Mouse (Mus musculus) liver, embryonic 14.5 days (tissue): ENCODE results near the gene Rnase2b. TPM values are rescaled to one million over a fixed set of nuclear protein-coding genes. Genes with fewer than 3 reads are reported as not detected.

Source experiments
- ATAC-seq: fragments of 200-750 bp; cut with Nextera tagmentation; 2 replicates; pipeline ENCODE4 v1.8.0; 2017; ENCODE audit warnings: moderate number of reproducible peaks, mild to moderate bottlenecking, moderate library complexity; ENCODE audit not compliant: insufficient read depth
- DNase-seq, 3 experiments: peaks; one replicate each; pipeline ENCODE4 v3.0.0-alpha.2; 2012 to 2013; ENCODE audit warnings: low read depth in 3 of 3, low spot score in 3 of 3
- H3K27ac ChIP-seq: fragments of 300-500 bp; sonication (generic); 2 replicates; pipeline ENCODE4 v1.5.1; 2014; ENCODE audit warnings: moderate library complexity, mild to moderate bottlenecking, control low read depth, inconsistent platforms
- H3K27me3 ChIP-seq: fragments of 300-500 bp; sonication (generic); 2 replicates; pipeline ENCODE4 v1.6.1; 2014; ENCODE audit warnings: mild to moderate bottlenecking, low read length, moderate library complexity; ENCODE audit not compliant: control insufficient read depth, insufficient read depth
- H3K36me3 ChIP-seq: fragments of 300-500 bp; sonication (generic); replicated peaks from 2 replicates; pipeline ENCODE4 v1.6.1; 2014; ENCODE audit warnings: low read depth; ENCODE audit not compliant: control insufficient read depth, insufficient read depth
- H3K4me1 ChIP-seq, 2 experiments: fragments of 200-500 bp in 1 of 2; fragments of 300-500 bp in 1 of 2; sonication (generic) in 1 of 2; replicated peaks; 2 replicates each; pipeline ENCODE4 v1.6.1; 2012 to 2014; ENCODE audit warnings: antibody characterized with exemption in 1 of 2, inconsistent platforms in 1 of 2, low read length in 1 of 2; ENCODE audit not compliant: control insufficient read depth in 2 of 2, insufficient read depth in 2 of 2
- H3K4me2 ChIP-seq: fragments of 300-500 bp; sonication (generic); 2 replicates; pipeline ENCODE4 v1.6.1; 2014; ENCODE audit warnings: low read depth, mild to moderate bottlenecking, control low read depth, moderate library complexity
- H3K4me3 ChIP-seq, 2 experiments: fragments of 200-500 bp in 1 of 2; fragments of 300-500 bp in 1 of 2; sonication (generic) in 1 of 2; 2 replicates each; pipeline ENCODE4 v1.5.1; 2012 to 2014; ENCODE audit warnings: low read depth in 2 of 2, low read length in 2 of 2, mild to moderate bottlenecking in 2 of 2, control low read depth in 1 of 2, inconsistent platforms in 1 of 2, moderate library complexity in 1 of 2; ENCODE audit not compliant: insufficient read depth in 1 of 2
- H3K9ac ChIP-seq: fragments of 300-500 bp; sonication (generic); replicated peaks from 2 replicates; pipeline ENCODE4 v1.6.1; 2014; ENCODE audit warnings: mild to moderate bottlenecking, control low read depth, moderate library complexity
- H3K9me3 ChIP-seq: fragments of 300-500 bp; sonication (generic); 2 replicates; pipeline ENCODE4 v1.6.1; 2016; ENCODE audit warnings: low read length, mixed read lengths; ENCODE audit not compliant: control insufficient read depth
- CTCF ChIP-seq: IDR thresholded peaks from 2 replicates; pipeline ENCODE4 v1.5.1; 2016; ENCODE audit warnings: antibody characterized with exemption, low read depth, control low read depth
- EP300 ChIP-seq: IDR thresholded peaks from 2 replicates; pipeline ENCODE4 v1.6.1; 2016; ENCODE audit warnings: antibody characterized with exemption, low read depth
- WGBS: fragments of 180-500 bp; shearing (Covaris S2); extraction: QIAGEN DNeasy Blood & Tissue Kit; methylation state at CpG from one replicate; pipeline ENCODE4 v1.1.7; 2014; ENCODE audit not compliant: insufficient replicate concordance; 5-methylcytosine and 5-hydroxymethylcytosine counted together
- polyA plus RNA-seq, 2 experiments: library from polyadenylated mRNA; depleted of rRNA in 1 of 2; stranded (reverse) in 1 of 2; unstranded in 1 of 2; fragments of >200 nt; fragmentation: Nextera tagmentation in 1 of 2; extraction: Ambion mirVana in 1 of 2; gene quantifications; 2 replicates each; pipeline versions ENCODE4 v1.2.1 to v1.2.3; 2012 to 2014

The Rnase2b gene
- polyA plus RNA-seq, 2 experiments = not detected

- Histone ChIP-seq H3K36me3 (no peaks in the 10 kb centered on the region), H3K9ac (no peak overlapping the region), H3K4me3 (no peak overlapping the region), H3K4me1 (no peaks in the 10 kb centered on the region), H3K27ac (no peak overlapping the region), H3K4me2 (no peak overlapping the region), H3K9me3 (no peaks in the 10 kb centered on the region), H3K27me3 (no peaks in the 10 kb centered on the region)
- no peak for ATAC-seq
- 77% methylated on average over 2 of the region's 2 CpGs for WGBS
- TF ChIP-seq CTCF (no peak), EP300 (no peak)
- no peak for DNase-seq
Measured at GRCm38 (mm10) chr14:51200466-51200865, 38.4 kb downstream of the Rnase2b start.

GRCm38 (mm10) chr14:51203115-51203514 is 41.1 kb downstream of the Rnase2b start, which contains the start of gene Ear14:
TSS of gene Ear14 (plus strand) at chr14:51203391.
- Histone ChIP-seq H3K9ac (no peak within 1 kb of the TSS), H3K9me3 (no peaks in the 10 kb centered on the region), H3K4me3 (no peak within 1 kb of the TSS), H3K27ac (no peak within 1 kb of the TSS), H3K4me2 (no peak within 1 kb of the TSS), H3K27me3 (no peaks in the 10 kb centered on the region), H3K36me3 (no peaks in the 10 kb centered on the region), H3K4me1 (no peaks in the 10 kb centered on the region)
- WGBS = 64% methylated on average over 2 of the region's 2 CpGs
- TF ChIP-seq EP300 (no peak), CTCF (no peak)
- DNase-seq = no peak
- ATAC-seq = no peak

Other genes with a start within 250 kb of the Rnase2b start
- gene Osgep, start 237.4 kb upstream of the Rnase2b start, polyA plus RNA-seq (2012; rRNA removed) = 19.9 and 34.5 TPM in 2 replicates
- gene Osgep, start 237.4 kb upstream of the Rnase2b start, polyA plus RNA-seq (2014; fragmentation: Nextera tagmentation; extraction: Ambion mirVana) = 54.8 and 59.7 TPM in 2 replicates
- gene Apex1, start 237.3 kb upstream of the Rnase2b start, polyA plus RNA-seq (2012; rRNA removed) = 34.5 and 51.3 TPM in 2 replicates
- gene Apex1, start 237.3 kb upstream of the Rnase2b start, polyA plus RNA-seq (2014; fragmentation: Nextera tagmentation; extraction: Ambion mirVana) = 85.7 and 90.8 TPM in 2 replicates
- gene Pip4p1, start 231.4 kb upstream of the Rnase2b start, polyA plus RNA-seq (2012; rRNA removed) = 16.7 and 24.7 TPM in 2 replicates
- gene Pip4p1, start 231.4 kb upstream of the Rnase2b start, polyA plus RNA-seq (2014; fragmentation: Nextera tagmentation; extraction: Ambion mirVana) = 16.9 and 18.7 TPM in 2 replicates
- gene Pnp, start 231.2 kb upstream of the Rnase2b start, polyA plus RNA-seq (2012; rRNA removed) = 65.8 and 81.4 TPM in 2 replicates
- 87.0 and 91.4 TPM in 2 replicates for gene Pnp, start 231.2 kb upstream of the Rnase2b start, polyA plus RNA-seq (2014; fragmentation: Nextera tagmentation; extraction: Ambion mirVana)
- gene Gm49342, start 217.7 kb upstream of the Rnase2b start, polyA plus RNA-seq (2012; rRNA removed) = 41.4 and 65.9 TPM in 2 replicates
- gene Gm49342, start 217.7 kb upstream of the Rnase2b start, polyA plus RNA-seq (2014; fragmentation: Nextera tagmentation; extraction: Ambion mirVana) = not detected in 2 replicates
- 6.5 and 9.8 TPM in 2 replicates for gene Pnp2, start 206.3 kb upstream of the Rnase2b start, polyA plus RNA-seq (2012; rRNA removed)
- 12.0 and 13.7 TPM in 2 replicates for gene Pnp2, start 206.3 kb upstream of the Rnase2b start, polyA plus RNA-seq (2014; fragmentation: Nextera tagmentation; extraction: Ambion mirVana)
- gene Rnase10, start 154.5 kb upstream of the Rnase2b start, polyA plus RNA-seq (2012; rRNA removed) = not detected in 2 replicates
- gene Rnase10, start 154.5 kb upstream of the Rnase2b start, polyA plus RNA-seq (2014; fragmentation: Nextera tagmentation; extraction: Ambion mirVana) = not detected in 2 replicates
- gene Rnase9, start 120.4 kb upstream of the Rnase2b start, polyA plus RNA-seq (2012; rRNA removed) = not detected in 2 replicates
- not detected in 2 replicates for gene Rnase9, start 120.4 kb upstream of the Rnase2b start, polyA plus RNA-seq (2014; fragmentation: Nextera tagmentation; extraction: Ambion mirVana)
- not detected in 2 replicates for gene Rnase11, start 112.1 kb upstream of the Rnase2b start, polyA plus RNA-seq (2012; rRNA removed)
- gene Rnase11, start 112.1 kb upstream of the Rnase2b start, polyA plus RNA-seq (2014; fragmentation: Nextera tagmentation; extraction: Ambion mirVana) = not detected in 2 replicates
- 0.69 and 0.95 TPM in 2 replicates for gene Rnase12, start 104.6 kb upstream of the Rnase2b start, polyA plus RNA-seq (2012; rRNA removed)
- 0.91 and 1.8 TPM in 2 replicates for gene Rnase12, start 104.6 kb upstream of the Rnase2b start, polyA plus RNA-seq (2014; fragmentation: Nextera tagmentation; extraction: Ambion mirVana)
- not detected in 2 replicates for gene Olfr750, start 87.8 kb upstream of the Rnase2b start, polyA plus RNA-seq (2012; rRNA removed)
- not detected in 2 replicates for gene Olfr750, start 87.8 kb upstream of the Rnase2b start, polyA plus RNA-seq (2014; fragmentation: Nextera tagmentation; extraction: Ambion mirVana)
- 12.8 and 15.0 TPM in 2 replicates for gene Rnase4, start 71.2 kb upstream of the Rnase2b start, polyA plus RNA-seq (2012; rRNA removed)
- gene Rnase4, start 71.2 kb upstream of the Rnase2b start, polyA plus RNA-seq (2014; fragmentation: Nextera tagmentation; extraction: Ambion mirVana) = 20.2 and 21.9 TPM in 2 replicates
- gene Ang, start 71.1 kb upstream of the Rnase2b start, polyA plus RNA-seq (2012; rRNA removed) = 3.3 and 3.4 TPM in 2 replicates
- gene Ang, start 71.1 kb upstream of the Rnase2b start, polyA plus RNA-seq (2014; fragmentation: Nextera tagmentation; extraction: Ambion mirVana) = 5.4 and 7.1 TPM in 2 replicates
- not detected in 2 replicates for gene Eddm3b, start 47.8 kb upstream of the Rnase2b start, polyA plus RNA-seq (2012; rRNA removed)
- not detected in 2 replicates for gene Eddm3b, start 47.8 kb upstream of the Rnase2b start, polyA plus RNA-seq (2014; fragmentation: Nextera tagmentation; extraction: Ambion mirVana)
- 1.9 and 2.8 TPM in 2 replicates for gene Rnase6, start 38.4 kb upstream of the Rnase2b start, polyA plus RNA-seq (2012; rRNA removed)
- 3.6 TPM in 2 replicates for gene Rnase6, start 38.4 kb upstream of the Rnase2b start, polyA plus RNA-seq (2014; fragmentation: Nextera tagmentation; extraction: Ambion mirVana)
- not detected in 2 replicates for gene Rnase1, start 15.5 kb upstream of the Rnase2b start, polyA plus RNA-seq (2012; rRNA removed)
- not detected in 2 replicates for gene Rnase1, start 15.5 kb upstream of the Rnase2b start, polyA plus RNA-seq (2014; fragmentation: Nextera tagmentation; extraction: Ambion mirVana)
- gene Ang2, start 36.9 kb downstream of the Rnase2b start, polyA plus RNA-seq (2012; rRNA removed) = not detected in 2 replicates
- gene Ang2, start 36.9 kb downstream of the Rnase2b start, polyA plus RNA-seq (2014; fragmentation: Nextera tagmentation; extraction: Ambion mirVana) = not detected in 2 replicates
- not detected in 2 replicates for gene Ear14, start 41.1 kb downstream of the Rnase2b start, polyA plus RNA-seq (2012; rRNA removed)
- not detected in 2 replicates for gene Ear14, start 41.1 kb downstream of the Rnase2b start, polyA plus RNA-seq (2014; fragmentation: Nextera tagmentation; extraction: Ambion mirVana)
- gene Rnase2a, start 93.9 kb downstream of the Rnase2b start, polyA plus RNA-seq (2012; rRNA removed) = not detected in 2 replicates
- gene Rnase2a, start 93.9 kb downstream of the Rnase2b start, polyA plus RNA-seq (2014; fragmentation: Nextera tagmentation; extraction: Ambion mirVana) = not detected in 2 replicates
- gene Gm7247, start 199.5 kb downstream of the Rnase2b start, polyA plus RNA-seq (2012; rRNA removed) = not detected in 2 replicates
- gene Gm7247, start 199.5 kb downstream of the Rnase2b start, polyA plus RNA-seq (2014; fragmentation: Nextera tagmentation; extraction: Ambion mirVana) = not detected in 2 replicates
- not detected in 2 replicates for gene Vmn2r88, start 248.6 kb downstream of the Rnase2b start, polyA plus RNA-seq (2012; rRNA removed)
- not detected in 2 replicates for gene Vmn2r88, start 248.6 kb downstream of the Rnase2b start, polyA plus RNA-seq (2014; fragmentation: Nextera tagmentation; extraction: Ambion mirVana)